Mouse (Mus musculus) neural tube, embryonic 14.5 days (tissue): ENCODE results near the gene Phf19. TPM values are rescaled to one million over a fixed set of nuclear protein-coding genes. Genes with fewer than 3 reads are reported as not detected.
A peak's percentile ranks its signal among the peaks of the same experiment; 100 is the strongest.

Experiments
- ATAC-seq: fragments of 200-750 bp; cut with Nextera tagmentation; 2 replicates; pipeline ENCODE4 v1.8.0; 2017; ENCODE audit warnings: low read depth, mild to moderate bottlenecking, moderate TSS enrichment, moderate library complexity
- H3K27ac ChIP-seq: fragments of 300-500 bp; sonication (generic); 2 replicates; pipeline ENCODE4 v1.5.1; 2014; ENCODE audit warnings: low read depth, mild to moderate bottlenecking, control low read depth, low read length, moderate library complexity, mixed read lengths
- H3K27me3 ChIP-seq: fragments of 300-500 bp; sonication (generic); 2 replicates; pipeline ENCODE4 v1.6.1; 2014; ENCODE audit warnings: low read length; ENCODE audit not compliant: control insufficient read depth, insufficient read depth
- H3K36me3 ChIP-seq: fragments of 300-500 bp; sonication (generic); 2 replicates; pipeline ENCODE4 v1.6.1; 2014; ENCODE audit warnings: low read length, mixed read lengths; ENCODE audit not compliant: control insufficient read depth, insufficient read depth
- H3K4me1 ChIP-seq: fragments of 300-500 bp; sonication (generic); 2 replicates; pipeline ENCODE4 v1.6.1; 2014; ENCODE audit warnings: low read length; ENCODE audit not compliant: control insufficient read depth, insufficient read depth
- H3K4me2 ChIP-seq: fragments of 300-500 bp; sonication (generic); 2 replicates; pipeline ENCODE4 v1.6.1; 2014; ENCODE audit warnings: mild to moderate bottlenecking, low read depth, low read length, control low read depth
- H3K4me3 ChIP-seq: fragments of 300-500 bp; sonication (generic); 2 replicates; pipeline ENCODE4 v1.5.1; 2014; ENCODE audit warnings: low read depth, low read length, control low read depth, mixed read lengths
- H3K9ac ChIP-seq: fragments of 300-500 bp; sonication (generic); replicated peaks from 2 replicates; pipeline ENCODE4 v1.6.1; 2014; ENCODE audit warnings: low read depth, mild to moderate bottlenecking, control low read depth, low read length, mixed read lengths
- H3K9me3 ChIP-seq: fragments of 300-500 bp; sonication (generic); 2 replicates; pipeline ENCODE4 v1.6.1; 2016; ENCODE audit warnings: low read length; ENCODE audit not compliant: control insufficient read depth
- WGBS: fragments of 180-500 bp; shearing (Covaris S2); extraction: QIAGEN DNeasy Blood & Tissue Kit; methylation state at CpG from one replicate; pipeline ENCODE4 v1.1.7; 2014; 5-methylcytosine and 5-hydroxymethylcytosine counted together
- polyA plus RNA-seq: library from polyadenylated mRNA; unstranded; fragments of >200 nt; fragmentation: Nextera tagmentation; extraction: Ambion mirVana; gene quantifications from 2 replicates; pipeline ENCODE4 v1.2.1, GENCODE M21; 2014

Phf19 gene
- polyA plus RNA-seq, 1 experiment from 2014 or later = 3.8 TPM

GRCm38 (mm10) chr2:34896821-34897460, 16.9 kb downstream of the Phf19 start:
- Histone ChIP-seq H3K9ac (no peak overlapping the region), H3K4me3 (no peak overlapping the region), H3K27ac (no peak overlapping the region), H3K4me1 (no peaks in the 10 kb centered on the region), H3K4me2 (no peak overlapping the region), H3K27me3 (no peaks in the 10 kb centered on the region), H3K9me3 (no peaks in the 10 kb centered on the region), H3K36me3 (no peaks in the 10 kb centered on the region)
- no peak for ATAC-seq
- WGBS = 84% methylated on average over 17 of the region's 17 CpGs

GRCm38 (mm10) chr2:34895503-34896113, 18.2 kb downstream of the Phf19 start:
- Histone ChIP-seq H3K9me3 (no peaks in the 10 kb centered on the region), H3K27ac (no peak overlapping the region), H3K4me3 (no peak overlapping the region), H3K36me3 (no peaks in the 10 kb centered on the region), H3K9ac (no peak overlapping the region), H3K27me3 (no peaks in the 10 kb centered on the region), H3K4me2 (no peak overlapping the region), H3K4me1 (no peaks in the 10 kb centered on the region)
- 84% methylated on average over 19 of the region's 19 CpGs for WGBS
- ATAC-seq = no peak

- WGBS = 74% methylated on average over 5 of the region's 5 CpGs
- ATAC-seq = no peak
- no peak overlapping the region for H3K9ac ChIP-seq
Observed at GRCm38 (mm10) chr2:34893950-34894349, 19.9 kb downstream of the Phf19 start.

GRCm38 (mm10) chr2:34884186-34884585, 29.6 kb downstream of the Phf19 start:
- no peak overlapping the region for H3K4me2 ChIP-seq
- H3K27me3 ChIP-seq = no peaks in the 10 kb centered on the region
- 76% methylated on average over 2 of the region's 2 CpGs for WGBS
- no peaks in the 10 kb centered on the region for H3K36me3 ChIP-seq
- H3K9me3 ChIP-seq = no peaks in the 10 kb centered on the region
- H3K9ac ChIP-seq = no peak overlapping the region
- no peak for ATAC-seq
- no peaks in the 10 kb centered on the region for H3K4me1 ChIP-seq
- H3K4me3 ChIP-seq = no peak overlapping the region
- no peak overlapping the region for H3K27ac ChIP-seq

More at GRCm38 (mm10) chr2:34893950-34894349, 19.9 kb downstream of the Phf19 start:
- Histone ChIP-seq H3K27me3 (no peaks in the 10 kb centered on the region), H3K4me3 (no peak overlapping the region), H3K36me3 (no peaks in the 10 kb centered on the region), H3K27ac (no peak overlapping the region), H3K4me1 (no peaks in the 10 kb centered on the region), H3K4me2 (no peak overlapping the region), H3K9me3 (no peaks in the 10 kb centered on the region)

GRCm38 (mm10) chr2:34883190-34883589, 30.6 kb downstream of the Phf19 start:
- H3K27ac ChIP-seq = no peak overlapping the region
- no peak for ATAC-seq
- 74% methylated on average over 5 of the region's 5 CpGs for WGBS
- H3K27me3 ChIP-seq = no peaks in the 10 kb centered on the region
- H3K4me3 ChIP-seq = no peak overlapping the region
- no peaks in the 10 kb centered on the region for H3K9me3 ChIP-seq
- no peak overlapping the region for H3K4me2 ChIP-seq
- no peaks in the 10 kb centered on the region for H3K36me3 ChIP-seq
- no peak overlapping the region for H3K9ac ChIP-seq
- H3K4me1 ChIP-seq = no peaks in the 10 kb centered on the region

GRCm38 (mm10) chr2:34882757-34883156, 31.1 kb downstream of the Phf19 start:
- no peaks in the 10 kb centered on the region for H3K4me1 ChIP-seq
- no peaks in the 10 kb centered on the region for H3K36me3 ChIP-seq
- ATAC-seq = no peak
- no peak overlapping the region for H3K4me3 ChIP-seq
- H3K4me2 ChIP-seq = no peak overlapping the region
- no peak overlapping the region for H3K27ac ChIP-seq
- no peaks in the 10 kb centered on the region for H3K9me3 ChIP-seq
- WGBS = 91% methylated on average over 2 of the region's 2 CpGs
- no peaks in the 10 kb centered on the region for H3K27me3 ChIP-seq
- no peak overlapping the region for H3K9ac ChIP-seq

GRCm38 (mm10) chr2:34880054-34880453, 33.8 kb downstream of the Phf19 start:
- ATAC-seq = no peak
- 90% methylated on average over 10 of the region's 10 CpGs for WGBS
- no peak overlapping the region for H3K27ac ChIP-seq

GRCm38 (mm10) chr2:34874816-34875345, 38.9 kb downstream of the Phf19 start, which contains the start of gene Psmd5:
TSS of gene Psmd5 (minus strand) at chr2:34874968.
- Histone ChIP-seq H3K4me1 (peaks cover 7% of the 10 kb centered on the region), H3K4me2 (no peak within 1 kb of the TSS; the same call in 1 of the 2 replicates), H3K9ac (0 out of 2 replicates have a peak within 1 kb of the TSS, but pooled peaks have one; percentile 12), H3K36me3 (no peaks in the 10 kb centered on the region), H3K9me3 (no peaks in the 10 kb centered on the region), H3K27ac (no peak within 1 kb of the TSS), H3K4me3 (no peak within 1 kb of the TSS), H3K27me3 (peaks cover 9% of the 10 kb centered on the region)
- WGBS = 14% methylated on average over 8 of the region's 8 CpGs
- ATAC-seq = no peak

More at GRCm38 (mm10) chr2:34880054-34880453, 33.8 kb downstream of the Phf19 start:
- Histone ChIP-seq H3K27me3 (no peaks in the 10 kb centered on the region), H3K9ac (no peak overlapping the region), H3K9me3 (no peaks in the 10 kb centered on the region), H3K4me2 (no peak overlapping the region), H3K36me3 (no peaks in the 10 kb centered on the region), H3K4me3 (no peak overlapping the region), H3K4me1 (no peaks in the 10 kb centered on the region)

- H3K9me3 ChIP-seq = no peaks in the 10 kb centered on the region
- H3K9ac ChIP-seq = 0 out of 2 replicates have a peak within 1 kb of the TSS, but pooled peaks have one; percentile 12
- H3K4me2 ChIP-seq = no peak within 1 kb of the TSS; the same call in 1 of the 2 replicates
- no peaks in the 10 kb centered on the region for H3K36me3 ChIP-seq
- H3K4me3 ChIP-seq = no peak within 1 kb of the TSS
- peaks cover 9% of the 10 kb centered on the region for H3K27me3 ChIP-seq
- 1% methylated on average over 14 of the region's 14 CpGs for WGBS
- H3K27ac ChIP-seq = no peak within 1 kb of the TSS
- no peak for ATAC-seq
- H3K4me1 ChIP-seq = peaks cover 13% of the 10 kb centered on the region
Observed at GRCm38 (mm10) chr2:34874271-34874670, 39.6 kb downstream of the Phf19 start, which contains the start of gene Cutal. TSS of gene Cutal (plus strand) at chr2:34874396.
